15 mouse cellular contexts compared by ENCODE assay signal in the genomic region with DNA sequence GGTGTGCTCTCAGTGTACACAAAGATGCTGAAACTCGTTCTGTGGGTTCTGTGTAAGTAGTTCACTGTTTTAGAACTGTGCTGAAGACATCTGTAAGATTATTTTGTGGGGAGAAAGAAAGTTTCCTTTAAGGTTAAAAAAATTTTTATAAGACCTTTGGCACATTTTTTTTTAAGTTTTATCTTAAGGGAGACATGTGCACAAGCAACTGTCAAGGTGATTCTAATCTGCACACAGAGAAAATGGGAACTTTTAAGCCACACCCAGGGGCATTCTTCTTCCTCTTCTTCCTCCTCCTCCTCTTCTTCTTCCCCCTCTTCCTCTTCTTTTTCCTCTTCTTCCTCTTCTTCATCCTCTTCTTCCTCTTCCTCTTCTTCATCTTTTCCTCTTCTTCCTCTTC.
"Had no signal": no experiment of that assay in that cellular context is flagged by ENCODE, and none has a peak within 500 bp of the region (broad histone marks: within the 10 kb centered on the region; RNA-seq: fewer than 3 reads in every experiment).

No protein-coding gene starts in this region.

- H3K36me3 ChIP-seq: neural tube, embryonic 13.5 days; neural tube, embryonic 15.5 days; stomach, embryonic 15.5 days had no signal

- H3K27me3 ChIP-seq: neural tube, embryonic 13.5 days; stomach, embryonic 15.5 days had no signal

- H3K4me2 ChIP-seq: neural tube, embryonic 13.5 days; neural tube, embryonic 15.5 days; stomach, embryonic 15.5 days had no signal

- H3K9me3 ChIP-seq: neural tube, embryonic 13.5 days; neural tube, embryonic 15.5 days; stomach, embryonic 15.5 days had no signal

- H3K4me1 ChIP-seq: neural tube, embryonic 13.5 days; neural tube, embryonic 15.5 days; stomach, embryonic 15.5 days had no signal

- H3K9ac ChIP-seq: neural tube, embryonic 13.5 days; neural tube, embryonic 15.5 days; stomach, embryonic 15.5 days had no signal

- H3K27ac ChIP-seq: neural tube, embryonic 13.5 days; neural tube, embryonic 15.5 days; stomach, embryonic 15.5 days; stomach, postnatal 0 days had no signal

- H3K4me3 ChIP-seq: neural tube, embryonic 13.5 days; neural tube, embryonic 15.5 days; stomach, embryonic 15.5 days had no signal

- DNase-seq: retina, postnatal 1 day; right cerebral cortex, adult 18-20 months; right cerebral cortex, postnatal 14 days; right cerebral cortex, postnatal 25 days; right cerebral cortex, postnatal 4 days; spleen, adult 18-20 months; thymus, adult 18-20 months; thymus, adult 2 months; thymus, postnatal 14 days; thymus, postnatal 25 days; thymus, postnatal 4 days had no signal
